Mouse (Mus musculus): ENCODE data around the gene Tnnt3. TPM values are rescaled to one million over a fixed set of nuclear protein-coding genes. Genes with fewer than 3 reads are reported as not detected.

Tnnt3 gene
- polyA plus RNA-seq, 1 experiment = 48.3 TPM

DNA sequence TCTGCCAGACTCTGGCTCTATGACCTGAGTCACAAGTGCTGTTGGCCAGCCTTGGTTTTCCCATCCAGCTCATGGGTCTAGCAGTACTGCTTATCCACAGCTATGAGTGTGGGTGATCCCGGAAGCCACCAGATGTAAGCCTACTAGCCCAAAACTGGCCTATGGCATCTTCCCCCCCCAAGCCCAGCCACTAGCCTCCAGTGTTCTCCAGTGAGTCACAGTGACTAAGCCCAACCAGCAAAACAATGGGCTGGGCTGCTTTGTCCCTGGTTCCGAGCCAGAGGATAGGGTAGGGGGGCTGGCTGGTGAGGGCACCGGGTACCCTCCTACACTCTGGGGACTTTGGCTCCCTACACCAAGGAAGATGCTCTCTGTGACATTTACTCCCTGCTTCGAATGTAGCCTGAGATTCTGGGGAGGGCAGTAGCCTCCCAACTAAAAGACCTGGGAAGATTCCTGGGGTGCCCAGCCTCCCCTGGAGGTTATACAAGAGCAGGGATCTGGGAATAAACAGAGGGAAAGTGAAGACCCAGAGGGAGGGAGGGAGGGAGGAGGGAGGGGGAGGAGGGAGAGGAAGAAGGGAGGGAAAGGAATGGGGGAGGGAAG is 27.7 kb upstream of the Tnnt3 start:
- no peaks in the 10 kb centered on the region for H3K4me1 ChIP-seq (ENCODE audit: control insufficient read depth, insufficient read depth, low read length)
- H3K4me3 ChIP-seq (ENCODE audit: insufficient read depth, low read depth, low read length) = no peak overlapping the region
- no peak for DNase-seq
- no peak overlapping the region for H3K27ac ChIP-seq (ENCODE audit: insufficient read depth, low read depth, low read length)
- WGBS = 13% methylated on average over 4 of the region's 4 CpGs
- TF ChIP-seq POLR2A (IDR thresholded peaks at IDR 0.05; ENCODE audit: low read depth, low read length) = no peak
- TF ChIP-seq CTCF (conservative IDR thresholded peaks at IDR 0.05; ENCODE audit: insufficient read depth, insufficient read length, low read depth, low read length) = no peak
- H3K27me3 ChIP-seq (replicated peaks; ENCODE audit: control insufficient read depth, insufficient read depth, low read length) = no peaks in the 10 kb centered on the region
- no peaks in the 10 kb centered on the region for H3K36me3 ChIP-seq (ENCODE audit: control insufficient read depth, insufficient read depth, low read length)

DNA sequence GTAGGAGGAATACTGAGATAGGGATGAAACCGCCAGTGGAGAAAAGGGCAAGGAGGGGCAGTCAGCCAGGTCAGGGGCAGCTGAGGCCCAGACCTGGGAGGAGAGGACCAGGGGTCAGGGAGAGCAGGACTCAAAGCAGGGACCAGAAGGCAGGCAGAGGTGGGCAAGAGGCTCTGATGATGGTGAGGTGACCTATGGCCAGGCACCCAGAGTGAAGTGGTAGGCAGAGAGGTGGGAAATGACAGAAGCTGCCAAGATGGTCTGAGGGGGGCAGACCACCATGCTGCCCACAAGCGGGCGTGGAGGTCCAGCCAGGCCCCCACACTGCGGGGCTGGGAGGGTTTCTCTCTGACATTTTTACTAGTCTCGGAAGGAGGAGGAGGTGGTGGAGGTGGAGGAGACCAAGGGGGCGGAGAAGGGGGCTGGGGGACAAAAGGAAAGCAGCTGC is 27.2 kb upstream of the Tnnt3 start:
- TF ChIP-seq CTCF (conservative IDR thresholded peaks at IDR 0.05; ENCODE audit: insufficient read depth, insufficient read length, low read depth, low read length) (no peak), POLR2A (IDR thresholded peaks at IDR 0.05; ENCODE audit: low read depth, low read length) (no peak)
- WGBS = 62% methylated on average over 6 of the region's 6 CpGs
- Histone ChIP-seq H3K4me3 (ENCODE audit: insufficient read depth, low read depth, low read length) (no peak overlapping the region), H3K27ac (ENCODE audit: insufficient read depth, low read depth, low read length) (no peak overlapping the region), H3K4me1 (ENCODE audit: control insufficient read depth, insufficient read depth, low read length) (no peaks in the 10 kb centered on the region), H3K27me3 (replicated peaks; ENCODE audit: control insufficient read depth, insufficient read depth, low read length) (no peaks in the 10 kb centered on the region), H3K36me3 (ENCODE audit: control insufficient read depth, insufficient read depth, low read length) (no peaks in the 10 kb centered on the region)
- DNase-seq = no peak

DNA sequence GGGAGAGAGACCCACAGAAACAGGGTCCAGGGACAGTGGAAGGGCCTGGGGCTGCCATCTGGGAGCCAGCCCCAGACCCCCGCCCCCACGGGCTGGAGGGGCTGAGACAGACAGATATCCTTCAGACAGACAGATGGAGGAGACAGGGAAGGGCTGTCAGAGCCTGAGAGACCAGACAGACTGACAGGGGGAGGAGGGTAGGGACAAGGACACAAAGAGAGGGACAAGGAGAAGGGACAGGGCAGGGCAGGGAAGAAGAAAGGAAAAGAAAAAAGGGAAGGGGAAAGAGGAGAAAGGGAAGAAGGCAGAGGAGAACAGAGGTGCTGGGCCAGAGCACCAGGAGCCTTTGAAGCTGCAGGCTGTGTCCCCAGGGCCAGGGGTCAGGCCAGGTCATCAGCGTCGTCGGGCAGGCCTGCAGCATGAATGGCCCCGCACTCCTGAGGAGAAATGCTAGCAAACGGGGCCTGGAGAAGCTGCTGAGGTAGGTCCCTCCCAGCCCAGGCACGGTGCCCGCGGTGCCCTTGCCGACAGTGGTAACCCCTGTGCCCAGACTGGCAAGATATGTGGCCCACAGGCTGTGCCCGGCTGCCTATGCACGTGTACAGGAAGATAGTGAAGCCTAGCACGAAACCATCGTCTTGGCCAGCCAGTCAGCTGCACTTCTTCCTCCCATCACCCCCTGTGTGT is 26.6 kb upstream of the Tnnt3 start:
- no peaks in the 10 kb centered on the region for H3K27me3 ChIP-seq (replicated peaks; ENCODE audit: control insufficient read depth, insufficient read depth, low read length)
- no peak overlapping the region for H3K27ac ChIP-seq (ENCODE audit: insufficient read depth, low read depth, low read length)
- WGBS = 48% methylated on average over 15 of the region's 15 CpGs
- TF ChIP-seq CTCF (conservative IDR thresholded peaks at IDR 0.05; ENCODE audit: insufficient read depth, insufficient read length, low read depth, low read length) (no peak), POLR2A (IDR thresholded peaks at IDR 0.05; ENCODE audit: low read depth, low read length) (no peak)
- H3K4me3 ChIP-seq (ENCODE audit: insufficient read depth, low read depth, low read length) = no peak overlapping the region
- H3K36me3 ChIP-seq (ENCODE audit: control insufficient read depth, insufficient read depth, low read length) = no peaks in the 10 kb centered on the region
- DNase-seq = no peak
- H3K4me1 ChIP-seq (ENCODE audit: control insufficient read depth, insufficient read depth, low read length) = no peaks in the 10 kb centered on the region

DNA sequence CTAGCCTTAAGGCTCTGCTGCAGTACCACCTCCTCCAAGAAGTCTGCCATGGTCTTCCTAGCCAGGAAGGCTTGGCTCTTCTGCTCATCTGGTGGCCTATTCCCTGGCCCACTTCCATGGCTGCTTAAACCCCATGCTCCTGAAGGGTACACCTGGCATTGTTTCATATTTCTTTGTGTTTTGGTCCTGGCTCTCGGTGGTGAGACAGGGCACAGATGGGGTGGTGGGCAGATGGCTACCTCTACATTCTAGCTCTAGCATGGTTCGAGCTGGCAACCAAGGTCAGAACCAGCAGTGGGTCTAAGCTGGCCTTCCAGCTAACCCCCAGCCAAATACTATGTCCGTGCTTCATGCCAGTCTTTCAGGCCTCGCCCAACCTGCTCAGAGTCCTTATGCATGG is 25.7 kb upstream of the Tnnt3 start:
- DNase-seq = no peak

DNA sequence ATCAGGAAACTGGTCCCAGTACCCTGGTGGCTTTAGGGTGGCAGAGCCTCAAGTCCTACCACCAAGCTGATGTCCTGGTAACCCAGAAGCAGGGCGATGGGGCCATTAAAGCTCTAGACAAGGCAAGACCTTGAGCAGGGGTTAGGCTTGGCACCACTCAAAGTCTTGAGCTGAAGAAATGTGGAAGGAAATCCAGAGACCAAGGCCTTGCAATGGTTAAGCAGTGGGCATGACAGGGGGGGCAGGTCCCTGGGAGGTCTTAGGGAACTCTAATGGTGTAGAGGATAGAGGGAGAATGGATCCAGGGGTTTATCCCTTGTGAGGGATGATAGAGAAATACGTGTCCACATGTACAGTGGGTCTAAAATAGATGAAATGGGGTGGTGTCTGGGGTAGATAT is 25.2 kb upstream of the Tnnt3 start:
- Histone ChIP-seq H3K4me1 (ENCODE audit: control insufficient read depth, insufficient read depth, low read length) (no peaks in the 10 kb centered on the region), H3K36me3 (ENCODE audit: control insufficient read depth, insufficient read depth, low read length) (no peaks in the 10 kb centered on the region), H3K27me3 (replicated peaks; ENCODE audit: control insufficient read depth, insufficient read depth, low read length) (no peaks in the 10 kb centered on the region), H3K4me3 (ENCODE audit: insufficient read depth, low read depth, low read length) (no peak overlapping the region), H3K27ac (ENCODE audit: insufficient read depth, low read depth, low read length) (no peak overlapping the region)
- WGBS = 87% methylated on average over 2 of the region's 2 CpGs
- no peak for DNase-seq
- no peak for TF ChIP-seq POLR2A (IDR thresholded peaks at IDR 0.05; ENCODE audit: low read depth, low read length)

More for the DNA sequence above, 25.7 kb upstream of the Tnnt3 start:
- TF ChIP-seq POLR2A (IDR thresholded peaks at IDR 0.05; ENCODE audit: low read depth, low read length) (no peak), CTCF (conservative IDR thresholded peaks at IDR 0.05; ENCODE audit: insufficient read depth, insufficient read length, low read depth, low read length) (no peak)
- no peaks in the 10 kb centered on the region for H3K4me1 ChIP-seq (ENCODE audit: control insufficient read depth, insufficient read depth, low read length)
- H3K27me3 ChIP-seq (replicated peaks; ENCODE audit: control insufficient read depth, insufficient read depth, low read length) = no peaks in the 10 kb centered on the region
- no peak overlapping the region for H3K4me3 ChIP-seq (ENCODE audit: insufficient read depth, low read depth, low read length)
- WGBS = 88% methylated on average over 4 of the region's 4 CpGs
- no peak overlapping the region for H3K27ac ChIP-seq (ENCODE audit: insufficient read depth, low read depth, low read length)
- no peaks in the 10 kb centered on the region for H3K36me3 ChIP-seq (ENCODE audit: control insufficient read depth, insufficient read depth, low read length)

DNA sequence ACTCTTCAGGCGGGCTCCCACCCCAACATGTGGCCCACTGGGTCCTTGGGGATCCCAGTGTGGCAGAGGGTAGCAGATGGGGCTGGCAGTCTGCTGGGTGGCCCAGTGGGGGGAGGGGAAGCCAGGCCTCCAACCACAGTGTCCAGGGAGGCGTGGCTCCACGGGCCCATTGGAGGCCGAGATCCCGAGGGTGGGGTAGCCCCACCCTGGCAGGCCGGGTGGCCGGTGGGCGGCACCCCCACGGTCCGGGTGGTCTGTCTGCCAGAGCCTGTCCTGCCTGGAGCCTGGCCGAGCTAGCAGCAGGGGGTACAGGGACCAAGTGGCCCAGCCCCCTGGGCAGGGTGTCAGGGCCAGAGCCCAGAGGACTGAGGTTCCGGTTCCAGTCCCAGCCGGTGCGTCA is 23.8 kb upstream of the Tnnt3 start:
- TF ChIP-seq CTCF (conservative IDR thresholded peaks at IDR 0.05; ENCODE audit: insufficient read depth, insufficient read length, low read depth, low read length) = no peak
- no peak for TF ChIP-seq POLR2A (IDR thresholded peaks at IDR 0.05; ENCODE audit: low read depth, low read length)
- 54% methylated on average over 14 of the region's 14 CpGs for WGBS
- no peak overlapping the region for H3K4me3 ChIP-seq (ENCODE audit: insufficient read depth, low read depth, low read length)
- no peak for DNase-seq
- H3K27me3 ChIP-seq (replicated peaks; ENCODE audit: control insufficient read depth, insufficient read depth, low read length) = no peaks in the 10 kb centered on the region
- no peaks in the 10 kb centered on the region for H3K36me3 ChIP-seq (ENCODE audit: control insufficient read depth, insufficient read depth, low read length)
- H3K27ac ChIP-seq (ENCODE audit: insufficient read depth, low read depth, low read length) = no peak overlapping the region
- no peaks in the 10 kb centered on the region for H3K4me1 ChIP-seq (ENCODE audit: control insufficient read depth, insufficient read depth, low read length)

DNA sequence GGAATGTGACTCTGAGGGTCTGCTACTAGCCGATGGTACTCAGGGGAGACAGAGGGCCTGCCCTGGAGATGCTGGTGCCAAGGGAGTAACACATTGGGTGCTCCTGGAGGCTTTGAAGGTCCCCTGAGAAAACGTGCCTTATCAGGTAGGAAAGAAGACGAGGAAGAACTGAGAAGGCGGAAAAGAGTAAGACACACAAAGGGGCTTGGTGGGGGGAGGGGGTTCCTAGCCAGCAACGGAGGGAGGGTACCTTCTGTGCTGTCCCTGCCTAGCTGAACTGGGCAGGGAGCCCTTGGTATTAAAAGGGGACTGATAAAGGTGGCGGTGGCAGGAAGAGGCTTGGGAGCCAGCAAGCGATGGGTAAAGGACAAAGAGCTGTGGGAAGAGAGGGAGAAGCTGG is 23.0 kb upstream of the Tnnt3 start:
- Histone ChIP-seq H3K36me3 (ENCODE audit: control insufficient read depth, insufficient read depth, low read length) (no peaks in the 10 kb centered on the region), H3K27me3 (replicated peaks; ENCODE audit: control insufficient read depth, insufficient read depth, low read length) (no peaks in the 10 kb centered on the region), H3K4me3 (ENCODE audit: insufficient read depth, low read depth, low read length) (no peak overlapping the region), H3K4me1 (ENCODE audit: control insufficient read depth, insufficient read depth, low read length) (no peaks in the 10 kb centered on the region), H3K27ac (ENCODE audit: insufficient read depth, low read depth, low read length) (no peak overlapping the region)
- 73% methylated on average over 7 of the region's 7 CpGs for WGBS
- TF ChIP-seq POLR2A (IDR thresholded peaks at IDR 0.05; ENCODE audit: low read depth, low read length) (no peak), CTCF (conservative IDR thresholded peaks at IDR 0.05; ENCODE audit: insufficient read depth, insufficient read length, low read depth, low read length) (no peak)
- no peak for DNase-seq

Data from kidney, adult 2 months (tissue).